Mouse (Mus musculus) heart, embryonic 12.5 days (tissue): ENCODE measurements at regions not wholly inside any gene's neighbourhood (a gene's known extent, or its start where the extent isn't known, plus 50 kb on each side); places are given as distances from the start of the nearest gene placed in this dataset.

Experiments used
- ATAC-seq: fragments of 200-750 bp; cut with Nextera tagmentation; 2 replicates; pipeline ENCODE4 v1.8.0; 2017; ENCODE audit warnings: moderate TSS enrichment, moderate library complexity; ENCODE audit not compliant: insufficient number of reproducible peaks, low FRiP score
- H3K27ac ChIP-seq: fragments of 300-500 bp; sonication (generic); 2 replicates; pipeline ENCODE4 v1.5.1; 2016; ENCODE audit warnings: mild to moderate bottlenecking, moderate library complexity; ENCODE audit not compliant: poor library complexity, severe bottlenecking
- H3K27me3 ChIP-seq: fragments of 300-500 bp; sonication (generic); replicated peaks from 2 replicates; pipeline ENCODE4 v1.6.1; 2016; ENCODE audit warnings: mild to moderate bottlenecking, moderate library complexity
- H3K36me3 ChIP-seq: fragments of 300-500 bp; sonication (generic); 2 replicates; pipeline ENCODE4 v1.6.1; 2016; ENCODE audit warnings: mild to moderate bottlenecking, moderate library complexity
- H3K4me1 ChIP-seq: fragments of 300-500 bp; sonication (generic); replicated peaks from 2 replicates; pipeline ENCODE4 v1.6.1; 2016; ENCODE audit warnings: mild to moderate bottlenecking
- H3K4me2 ChIP-seq: fragments of 300-500 bp; sonication (generic); 2 replicates; pipeline ENCODE4 v1.6.1; 2016; ENCODE audit warnings: mild to moderate bottlenecking, moderate library complexity
- H3K4me3 ChIP-seq: fragments of 300-500 bp; sonication (generic); 2 replicates; pipeline ENCODE4 v1.5.1; 2016; ENCODE audit warnings: mild to moderate bottlenecking
- H3K9ac ChIP-seq: fragments of 300-500 bp; sonication (generic); 2 replicates; pipeline ENCODE4 v1.6.1; 2016; ENCODE audit warnings: mild to moderate bottlenecking, moderate library complexity
- H3K9me3 ChIP-seq: fragments of 300-500 bp; sonication (generic); replicated peaks from 2 replicates; pipeline ENCODE4 v1.6.1; 2016; ENCODE audit warnings: mild to moderate bottlenecking, moderate library complexity
- WGBS: fragments of 180-500 bp; shearing (Covaris S2); methylation state at CpG from one replicate; pipeline ENCODE4 v1.1.7; 2016; 5-methylcytosine and 5-hydroxymethylcytosine counted together

- H3K27ac ChIP-seq = no peak overlapping the region
- H3K4me2 ChIP-seq = no peak overlapping the region
- no peaks in the 10 kb centered on the region; the same call in 1 of the 2 replicates for H3K4me1 ChIP-seq
- no peaks in the 10 kb centered on the region for H3K9me3 ChIP-seq
- WGBS = 65% methylated on average over 7 of the region's 7 CpGs
- no peak for ATAC-seq
- no peak overlapping the region for H3K4me3 ChIP-seq
- H3K9ac ChIP-seq = no peak overlapping the region
- no peaks in the 10 kb centered on the region for H3K27me3 ChIP-seq
- no peaks in the 10 kb centered on the region for H3K36me3 ChIP-seq
These were observed 292.3 kb upstream of the Cdh5 start for GRCm38 (mm10) chr8:103809140-103809539.

DNA sequence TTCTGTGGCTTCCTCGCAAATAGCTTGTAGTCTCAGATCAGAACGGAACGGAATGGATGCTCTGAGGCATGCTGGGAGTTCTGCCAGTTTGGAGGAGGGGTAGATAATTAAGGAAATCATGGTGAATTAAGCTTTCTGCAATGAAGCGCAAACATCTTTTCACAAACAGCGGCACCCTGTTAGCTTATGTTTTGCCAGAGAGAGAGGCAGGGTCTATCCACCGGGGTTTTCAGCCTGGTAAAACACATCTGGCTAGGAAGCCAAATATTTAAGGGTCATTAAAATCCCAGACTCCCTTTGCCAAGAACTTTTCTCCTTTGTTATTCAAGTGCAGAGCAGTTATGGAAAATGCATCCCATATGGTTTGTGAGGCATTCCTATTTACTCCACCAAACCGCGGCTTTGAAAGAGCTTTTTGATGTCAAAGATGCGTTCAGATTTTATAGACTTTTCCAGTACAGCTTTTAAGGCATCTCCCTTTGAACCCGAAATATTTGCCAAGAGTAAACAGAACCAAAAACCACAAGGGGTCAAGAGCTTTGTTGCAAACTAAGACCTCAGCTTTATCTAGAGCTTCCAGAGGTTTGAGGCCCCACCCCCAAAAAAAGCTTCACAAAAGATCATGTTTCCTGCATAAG is 287.4 kb upstream of the Cdh5 start:
- Histone ChIP-seq H3K36me3 (no peaks in the 10 kb centered on the region), H3K4me2 (no peak overlapping the region), H3K27me3 (no peaks in the 10 kb centered on the region), H3K4me1 (no peaks in the 10 kb centered on the region), H3K4me3 (no peak overlapping the region), H3K27ac (no peak overlapping the region), H3K9me3 (no peaks in the 10 kb centered on the region), H3K9ac (no peak overlapping the region)
- no peak for ATAC-seq
- WGBS = 77% methylated on average over 10 of the region's 10 CpGs

GRCm38 (mm10) chr8:103816101-103816894 is 285.1 kb upstream of the Cdh5 start:
- Histone ChIP-seq H3K4me3 (no peak overlapping the region), H3K9ac (no peak overlapping the region), H3K9me3 (no peaks in the 10 kb centered on the region), H3K4me2 (no peak overlapping the region), H3K27ac (no peak overlapping the region), H3K36me3 (no peaks in the 10 kb centered on the region), H3K4me1 (no peaks in the 10 kb centered on the region), H3K27me3 (no peaks in the 10 kb centered on the region)
- 61% methylated on average over 15 of the region's 15 CpGs for WGBS
- no peak for ATAC-seq

- no peaks in the 10 kb centered on the region for H3K27me3 ChIP-seq
- H3K9ac ChIP-seq = no peak overlapping the region
- ATAC-seq = no peak
- H3K9me3 ChIP-seq = no peaks in the 10 kb centered on the region
- H3K4me1 ChIP-seq = no peaks in the 10 kb centered on the region
- 83% methylated on average over 7 of the region's 7 CpGs for WGBS
- no peaks in the 10 kb centered on the region for H3K36me3 ChIP-seq
- no peak overlapping the region for H3K27ac ChIP-seq
- H3K4me3 ChIP-seq = no peak overlapping the region
- no peak overlapping the region for H3K4me2 ChIP-seq
These were observed 277.9 kb upstream of the Cdh5 start for GRCm38 (mm10) chr8:103823541-103823940.

DNA sequence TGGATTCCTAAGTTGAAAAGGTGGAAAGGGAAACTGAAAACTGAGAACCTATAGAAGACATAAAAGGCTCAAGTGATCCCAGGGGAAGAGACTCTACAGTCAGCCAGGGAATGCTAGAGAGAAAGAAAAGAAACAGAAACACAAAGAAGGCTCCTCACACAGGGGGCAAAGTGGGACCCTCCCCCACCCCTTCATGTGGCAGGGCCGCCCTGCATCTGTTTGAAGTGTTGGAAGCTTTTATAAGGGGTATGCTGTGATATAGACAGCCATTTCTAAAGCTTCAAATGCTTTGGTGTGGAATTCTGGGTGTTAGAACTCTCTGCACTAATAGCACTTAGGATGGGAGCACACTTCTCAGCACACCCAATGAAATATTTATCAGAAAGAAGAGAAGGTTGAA is 276.7 kb upstream of the Cdh5 start:
- ATAC-seq = no peak
- Histone ChIP-seq H3K9me3 (no peaks in the 10 kb centered on the region), H3K27ac (no peak overlapping the region), H3K4me1 (no peaks in the 10 kb centered on the region), H3K36me3 (no peaks in the 10 kb centered on the region), H3K27me3 (no peaks in the 10 kb centered on the region), H3K9ac (no peak overlapping the region), H3K4me3 (no peak overlapping the region), H3K4me2 (no peak overlapping the region)
- 36% methylated on average over 1 of the region's 1 CpGs for WGBS

DNA sequence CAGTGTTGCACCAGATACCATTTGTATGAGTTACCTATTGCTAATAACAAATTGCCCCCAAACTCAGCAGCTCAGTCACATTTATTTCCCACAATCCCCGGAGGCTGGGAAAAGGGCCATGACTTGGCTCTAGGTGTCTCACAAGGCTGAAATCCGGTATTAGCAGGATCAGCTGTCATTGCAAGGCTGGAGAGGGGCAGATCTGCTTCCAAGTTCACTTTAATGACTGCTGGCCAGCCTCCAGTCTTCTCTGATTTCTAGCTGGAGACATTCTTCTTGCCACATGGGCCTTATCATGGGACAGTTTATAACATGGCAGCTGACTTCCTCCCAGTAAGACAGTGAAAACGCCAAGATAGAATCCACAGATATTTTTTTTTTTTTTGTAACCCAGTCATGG is 276.1 kb upstream of the Cdh5 start:
- no peaks in the 10 kb centered on the region for H3K27me3 ChIP-seq
- no peak overlapping the region for H3K27ac ChIP-seq
- no peaks in the 10 kb centered on the region for H3K36me3 ChIP-seq
- no peak overlapping the region for H3K9ac ChIP-seq
- no peak overlapping the region for H3K4me2 ChIP-seq
- no peak for ATAC-seq
- 37% methylated on average over 3 of the region's 3 CpGs for WGBS
- no peaks in the 10 kb centered on the region for H3K4me1 ChIP-seq
- H3K9me3 ChIP-seq = no peaks in the 10 kb centered on the region
- no peak overlapping the region for H3K4me3 ChIP-seq

GRCm38 (mm10) chr8:103830416-103830815 is 271.0 kb upstream of the Cdh5 start:
- H3K9me3 ChIP-seq = no peaks in the 10 kb centered on the region
- H3K4me1 ChIP-seq = no peaks in the 10 kb centered on the region
- H3K27ac ChIP-seq = no peak overlapping the region
- no peak for ATAC-seq
- H3K27me3 ChIP-seq = no peaks in the 10 kb centered on the region
- no peak overlapping the region for H3K4me3 ChIP-seq
- 69% methylated on average over 3 of the region's 3 CpGs for whole genome bisulfite sequencing
- H3K4me2 ChIP-seq = no peak overlapping the region
- no peaks in the 10 kb centered on the region for H3K36me3 ChIP-seq
- H3K9ac ChIP-seq = no peak overlapping the region

DNA sequence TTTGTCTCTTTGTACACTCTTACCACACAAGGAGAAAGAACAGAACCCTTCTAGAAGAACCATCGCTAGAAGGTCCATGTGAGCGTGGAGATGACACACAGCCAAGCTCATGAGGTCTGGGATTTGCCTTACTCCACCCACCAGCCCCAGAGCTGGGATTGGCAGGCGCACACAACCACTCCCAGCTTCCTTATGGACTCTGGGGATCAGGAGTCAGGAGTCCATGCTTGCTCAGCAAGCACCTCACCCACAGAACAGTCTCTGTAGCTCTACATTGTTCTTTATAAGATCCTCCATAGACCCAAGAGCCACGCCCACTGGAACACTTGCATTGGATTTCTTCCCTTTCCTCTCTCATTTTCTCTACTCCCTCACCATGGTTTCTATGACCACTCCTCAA is 261.4 kb upstream of the Cdh5 start:
- Histone ChIP-seq H3K9me3 (no peaks in the 10 kb centered on the region), H3K27me3 (no peaks in the 10 kb centered on the region), H3K4me3 (no peak overlapping the region), H3K9ac (no peak overlapping the region), H3K27ac (no peak overlapping the region), H3K4me1 (no peaks in the 10 kb centered on the region), H3K4me2 (no peak overlapping the region), H3K36me3 (no peaks in the 10 kb centered on the region)
- 84% methylated on average over 4 of the region's 4 CpGs for WGBS
- no peak for ATAC-seq

- ATAC-seq = no peak
- 85% methylated on average over 1 of the region's 1 CpGs for WGBS
These were observed 255.5 kb upstream of the Cdh5 start for GRCm38 (mm10) chr8:103845964-103846363.

DNA sequence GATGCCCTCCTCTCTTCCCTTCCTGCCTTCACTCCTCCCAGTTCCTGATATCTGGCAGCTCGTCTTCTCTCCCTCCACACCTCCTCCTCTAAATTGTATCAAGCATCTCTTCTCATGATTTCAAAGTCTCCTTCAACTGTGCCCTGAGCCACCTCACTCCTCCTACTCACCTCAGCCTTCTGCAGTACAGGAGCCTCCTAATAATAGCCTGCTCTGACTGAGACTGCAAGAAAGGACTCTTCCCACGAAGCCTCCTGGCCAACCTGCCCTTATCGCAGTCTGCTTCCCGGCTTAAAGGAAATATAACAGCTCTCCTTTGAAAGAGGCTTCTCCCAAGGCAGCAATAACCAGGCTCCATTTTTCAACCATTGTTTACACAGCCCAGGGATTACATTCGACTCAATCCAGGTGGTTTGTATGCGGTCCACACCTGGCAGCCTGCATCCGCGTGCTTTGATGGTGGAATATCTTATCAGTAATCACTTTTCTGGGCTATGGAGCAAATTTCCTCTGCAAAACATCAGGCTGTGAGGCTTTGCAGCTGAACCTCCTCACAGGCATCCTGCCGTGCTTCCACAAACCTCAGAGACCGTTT is 254.9 kb upstream of the Cdh5 start:
- H3K9ac ChIP-seq = no peak overlapping the region
- no peaks in the 10 kb centered on the region for H3K9me3 ChIP-seq
- H3K27ac ChIP-seq = no peak overlapping the region
- no peaks in the 10 kb centered on the region for H3K36me3 ChIP-seq
- no peaks in the 10 kb centered on the region for H3K27me3 ChIP-seq
- H3K4me3 ChIP-seq = no peak overlapping the region
- 32% methylated on average over 10 of the region's 10 CpGs for WGBS
- peaks cover 11% of the 10 kb centered on the region for H3K4me1 ChIP-seq
- no peak for ATAC-seq
- H3K4me2 ChIP-seq = no peak overlapping the region

More at GRCm38 (mm10) chr8:103845964-103846363, 255.5 kb upstream of the Cdh5 start:
- no peak overlapping the region for H3K27ac ChIP-seq
- no peaks in the 10 kb centered on the region for H3K36me3 ChIP-seq
- peaks cover 7% of the 10 kb centered on the region for H3K4me1 ChIP-seq
- no peaks in the 10 kb centered on the region for H3K9me3 ChIP-seq
- H3K4me2 ChIP-seq = no peak overlapping the region
- no peak overlapping the region for H3K4me3 ChIP-seq
- no peak overlapping the region for H3K9ac ChIP-seq
- H3K27me3 ChIP-seq = no peaks in the 10 kb centered on the region

DNA sequence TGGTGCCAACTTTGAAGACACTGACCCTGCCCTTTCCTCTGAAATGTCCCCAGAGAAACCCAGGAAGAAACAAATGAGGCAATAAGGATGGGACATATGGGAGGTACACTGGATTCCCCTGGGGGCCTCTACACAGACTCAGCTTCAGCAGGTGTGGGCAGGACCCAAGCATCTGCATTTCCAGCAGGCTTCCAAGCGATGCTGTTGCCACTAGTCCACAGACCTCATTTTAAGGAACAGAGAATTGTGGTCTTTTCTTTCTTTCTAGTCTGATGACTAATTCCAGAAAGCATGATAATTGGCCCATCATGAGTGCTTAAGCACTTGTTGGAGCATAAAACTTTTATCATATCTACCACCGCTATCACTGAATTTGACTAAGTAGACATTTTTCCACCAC is 251.6 kb upstream of the Cdh5 start:
- H3K9me3 ChIP-seq = no peaks in the 10 kb centered on the region
- WGBS = 87% methylated on average over 2 of the region's 2 CpGs
- no peak for ATAC-seq
- H3K27me3 ChIP-seq = no peaks in the 10 kb centered on the region
- H3K36me3 ChIP-seq = no peaks in the 10 kb centered on the region
- H3K9ac ChIP-seq = no peak overlapping the region
- peaks cover 32% of the 10 kb centered on the region for H3K4me1 ChIP-seq
- no peak overlapping the region for H3K4me2 ChIP-seq
- no peak overlapping the region for H3K27ac ChIP-seq
- H3K4me3 ChIP-seq = no peak overlapping the region
